ENCODE assay signal across 27 mouse cellular contexts in genomic region chr1:178639951-178640350, GRCm38 (mm10).
A peak's percentile ranks its signal among the peaks of the same experiment; 100 is the strongest.
DNase-seq lines count a peak whose midpoint lies in the region; ATAC-seq and TF ChIP-seq lines count a peak whose summit lies in the region.
"Had no signal": no experiment of that assay in that cellular context is flagged by ENCODE, and none has a peak within 500 bp of the region (broad histone marks: within the 10 kb centered on the region; RNA-seq: fewer than 3 reads in every experiment).

No protein-coding gene starts in this region.

- WGBS in heart, embryonic 10.5 days, result 13% methylated on average over 6 of the region's 6 CpGs
- WGBS in kidney, embryonic 14.5 days, result 26% methylated on average over 6 of the region's 6 CpGs
- 70% methylated on average over 6 of the region's 6 CpGs for WGBS in kidney, adult 2 months

- no peak overlapping the region for H3K9ac ChIP-seq in kidney, embryonic 14.5 days (ENCODE audit: low read depth, low read length)
- H3K9ac ChIP-seq: embryonic facial prominence, embryonic 15.5 days; forebrain, embryonic 12.5 days; forebrain, postnatal 0 days; midbrain, embryonic 13.5 days had no signal

- 0 out of 2 replicates have a peak, but pooled peaks have one; percentile 47 for ATAC-seq in kidney, embryonic 14.5 days (ENCODE audit: low FRiP score, low TSS enrichment)
- no peak for ATAC-seq in granulocyte monocyte progenitor cell, adult 5-6 weeks (replicated peaks; ENCODE audit: poor library complexity, severe bottlenecking)
- ATAC-seq: forebrain, postnatal 0 days; intestine, postnatal 0 days; lung, postnatal 0 days; midbrain, embryonic 13.5 days had no signal

- intact Hi-C loops in heart, postnatal 10 days (cut with DNase I), result no loop called here

- no peak for DNase-seq in heart, embryonic 10.5 days (ENCODE audit: low spot score)
- DNase-seq in heart, postnatal 10 days, result no peak
- DNase-seq in kidney, adult 2 months, result no peak
- no peak for DNase-seq in testis, postnatal 10 days (ENCODE audit: low spot score)
- no peak for DNase-seq in c-Kit-positive CD71-positive TER-119-positive erythroid progenitor cells, embryonic 14.5 days (ENCODE audit: low spot score)
- DNase-seq: adrenal gland, postnatal 10 days; cerebellum, adult 11 months; cerebellum, adult 9-10 months; cerebellum, postnatal 36 days; forebrain, postnatal 0 days; kidney, postnatal 4 days; lung, postnatal 4 days; right cerebral cortex, postnatal 25 days; spleen, adult 18-20 months; thymus, postnatal 4 days had no signal

- H3K36me3 ChIP-seq in heart, embryonic 10.5 days, result no peaks in the 10 kb centered on the region
- no peaks in the 10 kb centered on the region for H3K36me3 ChIP-seq in kidney, embryonic 14.5 days (ENCODE audit: control insufficient read depth, insufficient read depth, low read length)
- no peaks in the 10 kb centered on the region for H3K36me3 ChIP-seq in kidney, adult 2 months (ENCODE audit: control insufficient read depth, insufficient read depth, low read length)
- H3K36me3 ChIP-seq in testis, adult 2 months (ENCODE audit: control insufficient read depth, insufficient read depth, low read length), result no peaks in the 10 kb centered on the region
- H3K36me3 ChIP-seq: forebrain, embryonic 12.5 days; hindbrain, embryonic 10.5 days; midbrain, embryonic 13.5 days had no signal

- H3K27me3 ChIP-seq in heart, embryonic 10.5 days (ENCODE audit: insufficient read depth, poor library complexity, severe bottlenecking), result no peaks in the 10 kb centered on the region
- no peaks in the 10 kb centered on the region for H3K27me3 ChIP-seq in kidney, embryonic 14.5 days (ENCODE audit: control insufficient read depth, insufficient read depth, low read length)
- no peaks in the 10 kb centered on the region for H3K27me3 ChIP-seq in kidney, adult 2 months (replicated peaks; ENCODE audit: control insufficient read depth, insufficient read depth, low read length)
- no peaks in the 10 kb centered on the region for H3K27me3 ChIP-seq in testis, adult 2 months (ENCODE audit: control insufficient read depth, insufficient read depth, low read length)
- H3K27me3 ChIP-seq: CH12.LX; embryonic facial prominence, embryonic 15.5 days; forebrain, embryonic 12.5 days; megakaryocyte, embryonic 14.5 days; midbrain, embryonic 13.5 days had no signal

- H3K4me2 ChIP-seq in kidney, embryonic 14.5 days (replicated peaks; ENCODE audit: low read depth, low read length), result no peak overlapping the region
- H3K4me2 ChIP-seq: embryonic facial prominence, embryonic 15.5 days; forebrain, embryonic 12.5 days; midbrain, embryonic 13.5 days had no signal

- H3K9me3 ChIP-seq in heart, embryonic 10.5 days, result no peaks in the 10 kb centered on the region
- no peaks in the 10 kb centered on the region for H3K9me3 ChIP-seq in kidney, embryonic 14.5 days (ENCODE audit: control insufficient read depth, low read length)
- H3K9me3 ChIP-seq: embryonic facial prominence, embryonic 10.5 days; embryonic facial prominence, embryonic 15.5 days; forebrain, embryonic 12.5 days; hindbrain, embryonic 10.5 days; megakaryocyte, embryonic 14.5 days; midbrain, embryonic 13.5 days had no signal

- no peak for TF ChIP-seq CTCF in kidney, adult 2 months (conservative IDR thresholded peaks at IDR 0.05; ENCODE audit: insufficient read depth, insufficient read length, low read depth, low read length)
- TF ChIP-seq CTCF in testis, adult 2 months (IDR thresholded peaks at IDR 0.05; ENCODE audit: control insufficient read depth, insufficient read depth, insufficient replicate concordance, low read depth, low read length), result no peak

- H3K4me1 ChIP-seq in heart, embryonic 10.5 days, result peaks cover 79% of the 10 kb centered on the region
- H3K4me1 ChIP-seq in kidney, embryonic 14.5 days (ENCODE audit: control insufficient read depth, insufficient read depth, low read length), result peaks cover 28% of the 10 kb centered on the region
- H3K4me1 ChIP-seq in kidney, adult 2 months (ENCODE audit: control insufficient read depth, insufficient read depth, low read length), result no peaks in the 10 kb centered on the region
- H3K4me1 ChIP-seq in testis, adult 2 months (ENCODE audit: control insufficient read depth, insufficient read depth, low read length), result no peaks in the 10 kb centered on the region; the same call in 1 of the 2 replicates
- H3K4me1 ChIP-seq: forebrain, embryonic 12.5 days; megakaryocyte, embryonic 14.5 days had no signal

- H3K27ac ChIP-seq in heart, embryonic 10.5 days, result peak overlapping the region; percentile 70
- no peak overlapping the region for H3K27ac ChIP-seq in kidney, embryonic 14.5 days (ENCODE audit: low read depth, low read length)
- H3K27ac ChIP-seq in kidney, adult 2 months (ENCODE audit: insufficient read depth, low read depth, low read length), result no peak overlapping the region
- H3K27ac ChIP-seq in testis, adult 2 months (ENCODE audit: control insufficient read depth, insufficient read depth, low read depth, low read length), result no peak overlapping the region
- H3K27ac ChIP-seq: embryonic facial prominence, embryonic 10.5 days; embryonic facial prominence, embryonic 15.5 days; forebrain, embryonic 12.5 days; hindbrain, embryonic 10.5 days; midbrain, embryonic 13.5 days had no signal

- TF ChIP-seq POLR2A in kidney, adult 2 months (IDR thresholded peaks at IDR 0.05; ENCODE audit: low read depth, low read length), result no peak
- TF ChIP-seq POLR2A in testis, adult 2 months (IDR thresholded peaks at IDR 0.05; ENCODE audit: control insufficient read depth, low read depth, low read length), result no peak

- H3K4me3 ChIP-seq in heart, embryonic 10.5 days, result no peak overlapping the region
- no peak overlapping the region for H3K4me3 ChIP-seq in kidney, embryonic 14.5 days (ENCODE audit: low read length)
- no peak overlapping the region for H3K4me3 ChIP-seq in kidney, adult 2 months (ENCODE audit: insufficient read depth, low read depth, low read length)
- H3K4me3 ChIP-seq in testis, adult 2 months (ENCODE audit: control insufficient read depth, low read depth, low read length), result peak overlapping the region; percentile 21; the same call in 1 of the 2 replicates
- H3K4me3 ChIP-seq: embryonic facial prominence, embryonic 10.5 days; embryonic facial prominence, embryonic 15.5 days; forebrain, embryonic 12.5 days; hindbrain, embryonic 10.5 days; megakaryocyte, embryonic 14.5 days; midbrain, embryonic 13.5 days had no signal
